Mouse (Mus musculus): ENCODE measurements around the gene Avp. TPM values are rescaled to one million over a fixed set of nuclear protein-coding genes. Genes with fewer than 3 reads are reported as not detected.

Avp gene
- polyA plus RNA-seq, 1 experiment from 2014 or later: 81.6 TPM

GRCm38 (mm10) chr2:130535017-130535416, 47.3 kb downstream of the Avp start:
- Histone ChIP-seq H3K4me2 (no peak overlapping the region), H3K36me3 (replicated peaks) (peaks cover 44% of the 10 kb centered on the region), H3K27ac (no peak overlapping the region), H3K27me3 (replicated peaks) (no peaks in the 10 kb centered on the region), H3K4me1 (no peaks in the 10 kb centered on the region), H3K4me3 (no peak overlapping the region), H3K9me3 (no peaks in the 10 kb centered on the region), H3K9ac (no peak overlapping the region)
- 93% methylated on average over 6 of the region's 6 CpGs for WGBS
- ATAC-seq (replicated peaks): no peak

GRCm38 (mm10) chr2:130532201-130532600, 50.2 kb downstream of the Avp start:
- ATAC-seq (replicated peaks): no peak
- WGBS: 88% methylated on average over 2 of the region's 2 CpGs
- no peaks in the 10 kb centered on the region for H3K27me3 ChIP-seq (replicated peaks)
- H3K4me1 ChIP-seq: no peaks in the 10 kb centered on the region
- H3K27ac ChIP-seq: no peak overlapping the region
- peaks cover 35% of the 10 kb centered on the region; the same call in 1 of the 2 replicates for H3K36me3 ChIP-seq (replicated peaks)
- no peaks in the 10 kb centered on the region for H3K9me3 ChIP-seq
- no peak overlapping the region for H3K4me3 ChIP-seq
- no peak overlapping the region for H3K4me2 ChIP-seq
- no peak overlapping the region for H3K9ac ChIP-seq

Small RNA genes lying within 50 kb of the gene (microRNA-seq; reads per million reads assigned to microRNA genes)
- not detected for gene Gm23876

Other genes with a start within 250 kb of the Avp start
- 21.2 and 27.5 TPM in 2 replicates for gene Cpxm1, start 185.0 kb downstream of the Avp start, polyA plus RNA-seq (2015; fragmentation: Nextera tagmentation; extraction: Ambion mirVana)
- 0.28 and 0.29 TPM in 2 replicates for gene Gm28372, start 177.3 kb downstream of the Avp start, polyA plus RNA-seq (2015; fragmentation: Nextera tagmentation; extraction: Ambion mirVana)
- 0.69 TPM in 1 of 2 replicates, not detected in the other for gene 1700020A23Rik, start 177.3 kb downstream of the Avp start, polyA plus RNA-seq (2015; fragmentation: Nextera tagmentation; extraction: Ambion mirVana)
- 0.22 TPM in 1 of 2 replicates, not detected in the other for gene Tmem239, start 176.1 kb downstream of the Avp start, polyA plus RNA-seq (2015; fragmentation: Nextera tagmentation; extraction: Ambion mirVana)
- gene Vps16, start 158.2 kb downstream of the Avp start, polyA plus RNA-seq (2015; fragmentation: Nextera tagmentation; extraction: Ambion mirVana): 108 and 111 TPM in 2 replicates
- 13.4 and 16.1 TPM in 2 replicates for gene Pced1a, start 157.9 kb downstream of the Avp start, polyA plus RNA-seq (2015; fragmentation: Nextera tagmentation; extraction: Ambion mirVana)
- 136 and 142 TPM in 2 replicates for gene Ptpra, start 132.3 kb downstream of the Avp start, polyA plus RNA-seq (2015; fragmentation: Nextera tagmentation; extraction: Ambion mirVana)
- 97.0 and 105 TPM in 2 replicates for gene Mrps26, start 18.8 kb downstream of the Avp start, polyA plus RNA-seq (2015; fragmentation: Nextera tagmentation; extraction: Ambion mirVana)
- gene Oxt, start 6.4 kb downstream of the Avp start, polyA plus RNA-seq (2015; fragmentation: Nextera tagmentation; extraction: Ambion mirVana): 0.38 and 0.86 TPM in 2 replicates
- gene Fastkd5, start 47.5 kb upstream of the Avp start, polyA plus RNA-seq (2015; fragmentation: Nextera tagmentation; extraction: Ambion mirVana): 10.9 and 11.2 TPM in 2 replicates
- gene Ubox5, start 47.5 kb upstream of the Avp start, polyA plus RNA-seq (2015; fragmentation: Nextera tagmentation; extraction: Ambion mirVana): 10.0 and 11.6 TPM in 2 replicates
- 17.4 and 17.9 TPM in 2 replicates for gene Lzts3, start 60.2 kb upstream of the Avp start, polyA plus RNA-seq (2015; fragmentation: Nextera tagmentation; extraction: Ambion mirVana)
- 69.4 and 71.0 TPM in 2 replicates for gene Ddrgk1, start 82.1 kb upstream of the Avp start, polyA plus RNA-seq (2015; fragmentation: Nextera tagmentation; extraction: Ambion mirVana)
- 130 and 133 TPM in 2 replicates for gene Itpa, start 85.1 kb upstream of the Avp start, polyA plus RNA-seq (2015; fragmentation: Nextera tagmentation; extraction: Ambion mirVana)
- 0.56 and 0.65 TPM in 2 replicates for gene Slc4a11, start 115.0 kb upstream of the Avp start, polyA plus RNA-seq (2015; fragmentation: Nextera tagmentation; extraction: Ambion mirVana)